Mouse (Mus musculus) stomach, postnatal 0 days (tissue): Measurements from ENCODE around the gene Rad51b.

Experiments
- CTCF ChIP-seq: IDR thresholded peaks from 2 replicates; pipeline ENCODE4 v1.5.1; 2016; ENCODE audit warnings: antibody characterized with exemption, low read depth, mild to moderate bottlenecking, moderate library complexity
- EP300 ChIP-seq: optimal IDR thresholded peaks from 2 replicates; pipeline ENCODE3; 2016; ENCODE audit warnings: antibody characterized with exemption

DNA sequence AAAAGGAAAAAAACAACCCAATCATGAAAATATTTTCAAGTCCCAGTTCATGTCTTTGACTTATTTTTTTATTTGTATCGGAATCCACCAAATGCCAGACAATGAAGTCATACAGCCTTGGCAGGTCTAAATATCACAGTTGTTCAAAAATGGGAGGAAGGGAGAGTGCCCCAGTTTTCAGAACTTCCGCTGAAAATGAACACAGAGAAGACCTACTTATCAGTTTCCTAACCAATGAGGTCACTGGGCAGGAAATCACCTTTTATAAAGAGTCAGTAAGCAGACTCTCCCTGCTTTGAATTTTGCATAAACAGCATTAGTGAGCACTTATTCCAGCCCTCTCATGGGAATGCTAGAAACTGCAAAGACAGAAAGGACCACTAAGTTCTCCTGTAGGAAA, 465.0 kb downstream of the Rad51b start:
- TF ChIP-seq CTCF (no peak), EP300 (no peak)
